Mouse (Mus musculus) retina, postnatal 1 day (tissue): ENCODE data around the gene Ets1.

ENCODE experiments used
- DNase-seq: peaks from one replicate; pipeline ENCODE4 v3.0.0-alpha.2; 2012

Gene Ets1

DNA sequence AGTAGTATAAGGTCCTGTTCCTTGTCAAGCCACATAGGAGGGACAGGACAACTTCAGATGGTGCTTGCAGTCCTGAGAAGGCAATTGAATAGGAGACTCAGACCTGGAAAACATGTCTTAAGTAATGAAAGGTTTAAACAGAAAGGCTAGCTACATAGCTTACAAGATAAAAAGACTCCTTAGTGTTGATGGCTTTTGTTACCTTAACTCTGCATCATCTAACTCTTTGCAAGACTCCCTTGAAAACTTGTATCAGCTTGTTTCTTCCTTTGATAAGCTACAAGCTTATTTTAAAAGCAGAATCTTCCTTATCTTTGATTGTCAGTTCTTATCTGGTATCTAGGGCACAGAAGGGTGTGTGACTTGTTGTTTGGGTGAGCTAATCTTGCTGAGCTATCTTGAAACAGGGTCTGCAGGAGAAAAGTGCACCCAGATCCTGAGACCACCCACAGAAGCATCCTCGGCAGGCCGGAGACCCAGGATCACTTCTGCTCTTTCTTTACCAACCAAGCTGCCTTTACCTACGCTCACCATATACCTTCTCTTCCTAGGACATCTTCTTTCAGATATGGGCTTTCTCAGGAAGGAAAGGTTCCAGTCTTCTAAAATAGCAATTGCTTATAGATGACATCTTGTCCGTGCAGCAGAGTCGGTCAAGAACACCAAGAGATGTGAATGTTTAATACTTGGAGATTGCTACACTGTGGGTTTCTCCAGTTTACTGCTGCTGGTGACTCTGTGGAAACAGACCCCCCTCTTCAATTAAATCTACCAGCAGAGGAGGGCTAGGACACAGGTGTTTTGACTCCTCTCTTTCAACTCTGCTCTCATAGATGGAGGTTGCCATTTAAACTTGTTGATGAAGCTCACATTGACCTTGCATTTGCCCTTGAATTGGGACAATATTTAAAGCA lies 19.2 kb upstream of the Ets1 start:
- no peak for DNase-seq

DNA sequence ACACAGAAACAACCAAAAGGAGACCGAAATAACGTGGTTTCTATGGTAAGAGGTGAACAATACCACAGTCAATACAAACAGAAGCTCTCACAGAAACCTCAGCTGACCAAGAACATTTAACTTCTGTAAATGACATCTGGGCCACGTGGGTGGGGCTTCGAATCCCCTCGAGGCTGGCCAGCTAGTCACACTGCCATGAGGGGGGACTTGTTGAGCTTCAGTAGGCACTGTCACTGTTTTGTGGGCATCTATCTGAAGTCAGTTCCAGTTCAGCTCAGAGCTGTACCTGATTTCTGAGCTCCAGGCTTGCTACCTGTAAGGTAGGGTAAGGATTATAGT lies 18.6 kb upstream of the Ets1 start:
- no peak for DNase-seq

DNA sequence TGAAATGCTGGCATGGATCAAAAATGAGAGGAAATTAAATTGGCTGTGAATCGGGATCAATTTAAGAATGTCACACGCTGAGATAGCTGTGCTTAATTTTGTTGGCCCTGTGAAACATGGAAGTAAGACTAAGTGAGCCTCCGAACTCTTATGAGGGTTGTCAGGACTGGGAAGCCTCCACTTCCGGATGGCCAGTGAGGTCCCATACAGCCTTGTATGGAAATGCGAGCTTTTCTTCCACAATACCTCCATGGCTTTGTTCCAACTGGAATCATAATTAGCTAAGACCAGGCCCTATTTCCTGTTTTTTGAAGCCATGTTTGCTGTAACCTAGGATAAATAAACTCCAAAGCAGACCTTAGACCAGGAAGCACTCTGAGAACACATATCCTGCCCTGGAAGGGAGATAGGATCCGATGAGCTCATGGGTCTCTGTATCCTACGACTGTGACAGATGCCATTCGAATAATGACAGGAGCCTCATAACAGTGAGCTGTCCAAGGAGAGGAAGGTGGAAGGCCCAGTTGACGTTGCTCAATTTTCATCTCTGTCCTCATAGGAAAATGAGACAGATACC lies 17.4 kb upstream of the Ets1 start:
- DNase-seq, result no peak

DNA sequence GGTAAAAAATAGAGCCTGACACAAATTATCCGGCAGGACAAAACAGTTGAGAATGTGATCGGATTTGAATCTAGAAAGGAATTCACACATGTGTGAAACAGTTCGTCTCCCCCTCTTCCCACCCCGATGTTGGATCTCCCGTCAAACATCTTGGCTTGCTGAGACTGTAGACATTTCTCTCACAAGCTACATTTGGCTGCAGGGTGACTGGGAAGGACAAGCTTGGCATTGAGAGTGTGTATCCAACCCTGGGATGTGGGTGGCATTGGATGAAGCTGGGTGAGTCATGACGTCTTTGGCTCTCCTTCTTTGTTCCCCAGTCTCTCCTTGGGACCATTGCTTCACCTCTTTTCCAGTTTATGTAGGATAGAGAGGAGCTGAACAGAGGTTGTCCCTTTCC lies 16.4 kb upstream of the Ets1 start:
- no peak for DNase-seq

DNA sequence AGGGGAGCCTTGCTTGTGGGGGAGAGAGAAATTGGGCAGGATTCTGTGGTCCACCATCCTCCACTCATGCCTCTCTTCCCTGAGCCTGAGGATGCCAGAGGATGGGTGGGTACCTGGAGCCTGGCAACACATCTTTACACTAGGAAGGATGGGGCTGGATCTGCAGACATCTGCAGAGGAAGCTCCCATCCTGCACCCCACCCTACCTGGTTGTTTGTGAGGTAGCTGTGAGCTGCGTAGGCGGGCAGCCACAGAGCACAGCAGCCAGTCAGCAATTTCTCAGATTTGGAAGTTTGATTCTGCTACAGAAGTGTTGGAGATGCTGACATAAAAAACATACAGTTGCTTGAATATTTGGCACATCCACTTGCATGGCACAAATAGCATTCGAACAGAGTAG lies 15.6 kb upstream of the Ets1 start:
- DNase-seq, result no peak

DNA sequence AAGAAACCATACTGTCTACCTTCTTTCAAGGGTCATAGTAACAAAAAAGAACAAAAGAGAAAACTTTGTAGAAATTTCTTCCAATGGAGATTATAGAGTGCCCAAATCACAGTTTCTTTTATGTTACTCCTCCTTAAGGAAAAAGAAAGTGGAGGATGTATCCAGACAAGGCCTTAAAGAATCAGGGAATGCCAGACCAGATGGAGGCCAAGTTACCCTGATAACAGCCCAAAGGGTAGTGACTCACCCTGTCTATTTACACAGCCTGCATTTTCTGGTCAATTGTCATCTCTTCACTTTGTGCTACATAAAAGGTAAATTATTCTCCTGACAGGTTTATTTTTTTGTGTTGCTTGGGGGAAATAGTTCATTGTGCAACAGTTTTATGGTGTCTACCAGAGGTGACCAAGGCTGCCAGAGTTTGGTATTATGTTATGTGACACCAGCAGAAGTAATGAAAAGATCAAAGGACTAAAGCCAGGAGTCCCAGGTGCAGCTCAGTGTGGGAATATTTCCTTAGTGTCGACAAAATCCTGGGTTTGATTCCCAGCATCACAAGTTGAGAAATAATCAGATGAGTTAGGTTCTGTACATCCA lies 6.5 kb upstream of the Ets1 start:
- DNase-seq, result no peak

DNA sequence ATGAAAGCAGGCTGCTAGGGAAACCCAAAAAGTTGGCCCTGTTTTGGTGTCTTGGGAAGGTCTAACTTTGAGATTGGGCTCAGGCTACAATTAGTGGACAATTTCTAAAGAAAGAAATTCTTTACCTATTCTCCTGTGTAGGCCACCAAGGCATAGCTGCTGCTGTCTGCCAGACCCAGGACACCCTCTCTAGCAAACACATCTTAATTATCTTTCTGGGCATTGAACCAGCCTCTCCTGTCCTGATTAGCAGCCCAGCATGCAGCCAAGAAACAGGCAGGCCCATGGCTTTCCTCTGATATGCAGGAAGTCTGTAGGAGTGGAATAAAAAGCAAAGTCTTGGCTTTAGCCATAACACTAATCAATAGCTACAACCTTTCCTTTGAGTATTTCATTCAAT lies 4.7 kb upstream of the Ets1 start:
- no peak for DNase-seq

DNA sequence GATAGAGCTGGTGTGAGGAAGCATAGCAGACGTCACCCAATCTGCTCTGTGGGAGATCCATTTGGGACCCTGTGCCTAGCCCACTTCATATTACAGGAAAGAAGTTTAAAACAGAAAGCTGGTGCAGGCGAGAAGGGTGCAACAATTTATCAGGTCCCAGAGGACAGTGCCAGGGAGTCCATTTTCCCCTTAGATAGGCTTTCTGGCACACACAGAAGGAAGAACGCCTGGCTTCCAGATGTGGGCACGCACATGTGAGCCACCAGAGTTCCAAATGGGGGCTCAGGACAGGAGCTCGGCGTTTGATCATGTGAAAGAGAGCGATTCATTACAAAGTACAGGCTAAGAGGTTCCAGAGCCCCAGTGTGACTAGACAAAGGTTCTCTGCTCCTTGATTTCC lies 3.8 kb upstream of the Ets1 start:
- no peak for DNase-seq

DNA sequence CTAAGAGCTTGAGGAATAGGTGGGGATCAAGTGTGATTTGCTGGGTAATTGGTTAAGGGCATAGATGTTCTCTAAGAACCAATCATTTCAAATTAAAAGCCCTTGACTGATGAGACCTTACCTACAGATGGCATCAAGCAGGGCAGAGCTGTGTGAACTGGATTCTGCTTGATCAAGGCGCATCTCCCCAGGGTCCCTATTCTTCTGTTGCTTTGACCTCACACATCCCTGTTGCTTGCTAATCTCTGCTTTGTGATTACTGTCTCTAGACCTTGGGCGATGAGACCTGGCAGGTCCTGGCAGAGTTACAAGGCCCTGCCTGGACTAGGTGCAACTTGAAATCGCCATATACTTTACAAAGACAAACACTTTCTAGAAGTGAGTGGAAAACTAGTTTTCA lies 9.0 kb downstream of the Ets1 start:
- no peak for DNase-seq

DNA sequence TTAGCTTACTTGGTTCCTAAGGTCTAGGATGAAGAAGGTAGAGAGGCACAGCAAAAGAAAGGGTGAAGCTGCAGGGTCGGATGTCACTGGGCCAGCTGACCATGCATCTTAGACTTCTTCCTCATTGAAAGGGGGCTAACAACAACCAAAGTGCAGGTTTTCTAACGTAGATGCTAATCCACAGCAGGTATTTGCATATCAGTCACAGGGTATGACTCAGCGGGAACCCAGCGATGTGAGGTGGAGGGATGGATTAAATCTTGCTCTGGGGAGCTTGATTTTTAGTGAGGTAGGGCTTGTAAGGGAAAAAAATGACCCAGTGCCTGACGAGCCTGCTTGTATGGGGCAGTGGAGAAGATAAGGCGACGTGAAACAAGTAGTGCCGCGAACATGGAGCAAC lies 9.5 kb downstream of the Ets1 start:
- no peak for DNase-seq

DNA sequence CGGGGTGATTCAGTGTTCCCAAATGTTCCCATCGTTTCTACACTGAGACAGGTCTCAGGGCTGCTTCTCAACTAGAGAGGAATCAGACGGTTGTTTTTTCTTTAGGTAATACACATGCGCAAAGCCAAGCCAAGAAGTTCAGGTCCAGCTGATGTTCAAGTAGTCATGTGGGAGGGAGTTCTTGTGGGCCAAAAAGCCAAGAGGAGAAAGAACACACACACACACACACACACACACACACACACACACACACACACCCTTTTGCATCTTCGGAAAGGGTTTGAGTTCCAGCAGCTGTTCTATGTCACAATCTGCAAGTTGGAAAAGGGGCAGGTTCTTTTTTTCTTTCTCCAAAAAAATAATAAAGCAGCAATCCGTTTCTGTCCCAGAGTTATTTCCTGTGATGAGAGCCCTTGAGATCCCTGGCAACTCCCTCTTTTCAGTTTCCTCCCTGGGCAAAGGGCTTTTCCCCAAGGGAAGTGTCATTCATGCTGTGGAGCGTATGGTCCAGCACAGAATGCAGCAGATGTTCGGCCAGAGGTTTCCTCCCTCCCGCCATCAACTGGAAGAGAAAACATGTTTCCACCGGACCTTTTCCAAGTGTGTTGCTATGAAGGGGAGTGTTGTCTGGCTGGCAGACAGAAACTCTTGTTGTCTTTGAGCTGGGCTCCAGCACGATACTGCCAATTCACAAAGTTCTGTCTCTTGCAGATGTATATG lies 10.7 kb downstream of the Ets1 start:
- DNase-seq, result no peak

DNA sequence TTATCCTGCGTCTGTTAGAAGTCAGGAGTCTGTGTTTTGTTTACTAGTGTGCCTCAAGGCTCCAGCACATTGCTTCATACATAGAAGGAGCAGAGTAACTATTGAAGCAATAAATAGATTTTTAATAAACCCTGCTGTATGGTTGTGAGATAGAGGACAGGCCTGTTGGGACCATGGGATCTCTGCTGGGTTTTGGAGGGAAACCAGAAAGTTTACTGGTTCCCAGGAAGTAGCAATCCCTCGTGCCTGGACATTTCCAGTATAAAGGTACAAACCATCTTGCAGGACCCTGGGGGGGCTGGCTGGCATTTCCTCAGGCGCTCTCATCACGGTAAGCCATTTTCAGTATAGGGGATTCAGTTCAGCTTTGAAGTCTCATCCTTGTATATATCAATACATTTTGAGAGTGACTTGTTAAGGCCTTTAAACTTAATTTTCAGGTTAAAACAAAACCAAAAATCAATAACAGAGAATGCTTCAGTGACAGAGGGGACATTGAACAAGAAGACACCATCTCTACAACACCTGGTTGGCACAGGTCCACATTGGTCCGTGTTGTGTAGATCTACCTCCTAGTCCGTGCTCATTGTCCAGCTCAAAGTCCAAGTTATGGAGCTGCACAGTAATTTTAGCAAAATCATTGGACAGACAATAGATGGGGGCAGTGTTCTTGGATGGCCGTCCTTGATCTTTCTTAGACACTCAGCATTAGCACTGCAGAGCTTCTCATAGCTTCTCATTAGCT lies 11.7 kb downstream of the Ets1 start:
- DNase-seq, result no peak

DNA sequence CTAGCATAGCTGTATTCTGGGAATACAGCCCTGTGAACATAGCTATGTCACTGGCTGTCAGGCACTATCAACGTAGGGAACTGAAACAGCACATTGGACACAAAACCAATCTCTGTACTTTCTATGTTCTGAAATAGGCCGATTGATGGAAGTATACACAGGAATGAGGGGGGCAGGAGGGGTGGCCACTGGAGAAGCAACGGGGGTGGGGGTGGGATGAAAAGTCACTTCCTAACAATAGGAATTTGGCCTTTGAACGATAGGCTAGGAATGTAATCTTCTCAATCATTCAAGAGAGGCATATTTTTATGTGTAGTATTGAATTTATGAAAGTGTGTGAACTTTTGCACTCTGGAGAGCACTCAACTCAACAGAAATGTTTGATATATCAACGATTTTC lies 12.3 kb downstream of the Ets1 start:
- DNase-seq, result no peak

DNA sequence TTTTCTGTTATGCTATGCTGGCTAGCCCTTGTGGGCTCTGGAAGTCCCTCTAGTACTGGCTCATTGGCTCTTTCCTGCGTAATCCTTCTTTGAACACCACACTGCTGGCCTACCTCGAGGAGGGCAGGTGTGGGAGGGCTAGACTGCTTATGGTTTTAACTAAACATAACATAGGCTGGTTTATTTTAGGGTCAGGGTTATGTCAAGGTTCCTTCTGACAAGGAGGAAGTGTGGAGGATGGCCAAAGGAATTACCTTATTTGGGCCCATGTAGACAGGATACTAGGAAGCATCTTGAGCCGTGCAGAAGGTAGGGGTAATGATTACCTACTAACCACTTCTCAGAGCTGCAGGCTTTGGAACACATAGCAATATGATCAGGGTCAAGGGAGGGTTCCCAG lies 14.7 kb downstream of the Ets1 start:
- DNase-seq, result no peak

DNA sequence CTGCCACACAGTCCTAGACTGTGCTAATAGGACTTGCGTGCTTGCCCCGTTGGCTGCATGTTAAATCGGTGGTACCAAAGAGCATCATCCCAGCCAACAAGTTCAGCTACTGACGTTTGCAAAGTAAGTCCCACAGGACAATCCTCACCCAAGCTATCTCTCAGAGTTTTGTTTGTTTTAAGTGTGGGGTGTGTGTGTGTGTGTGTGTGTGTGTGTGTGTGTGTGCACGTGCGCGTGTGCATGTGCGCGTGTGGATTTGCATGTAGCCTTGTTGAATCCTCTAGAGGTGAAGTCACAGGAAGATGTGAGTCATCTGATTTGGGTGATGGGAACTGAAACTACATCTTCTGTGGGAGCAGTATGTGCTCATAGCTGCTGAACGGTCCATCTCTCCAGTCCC lies 16.1 kb downstream of the Ets1 start:
- no peak for DNase-seq

DNA sequence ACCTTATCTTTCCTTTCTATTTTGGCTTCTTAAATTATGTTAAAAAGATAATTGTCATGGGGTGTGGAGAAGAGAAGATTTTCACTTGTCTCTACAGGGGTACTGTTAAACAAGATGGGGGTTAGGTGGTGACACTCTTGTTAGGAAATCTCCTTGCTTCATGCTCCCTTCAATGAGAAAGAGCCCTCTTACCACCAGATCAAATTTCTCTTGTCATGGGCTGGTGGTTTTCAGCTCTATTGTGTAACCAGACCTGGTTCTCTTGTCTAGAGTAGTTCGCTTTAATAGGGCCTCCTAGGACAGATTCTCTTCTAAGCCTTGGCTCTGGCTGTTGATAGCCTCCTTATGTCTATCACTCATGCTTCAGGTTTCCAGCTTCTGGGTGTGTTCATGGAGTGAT lies 18.3 kb downstream of the Ets1 start:
- no peak for DNase-seq

DNA sequence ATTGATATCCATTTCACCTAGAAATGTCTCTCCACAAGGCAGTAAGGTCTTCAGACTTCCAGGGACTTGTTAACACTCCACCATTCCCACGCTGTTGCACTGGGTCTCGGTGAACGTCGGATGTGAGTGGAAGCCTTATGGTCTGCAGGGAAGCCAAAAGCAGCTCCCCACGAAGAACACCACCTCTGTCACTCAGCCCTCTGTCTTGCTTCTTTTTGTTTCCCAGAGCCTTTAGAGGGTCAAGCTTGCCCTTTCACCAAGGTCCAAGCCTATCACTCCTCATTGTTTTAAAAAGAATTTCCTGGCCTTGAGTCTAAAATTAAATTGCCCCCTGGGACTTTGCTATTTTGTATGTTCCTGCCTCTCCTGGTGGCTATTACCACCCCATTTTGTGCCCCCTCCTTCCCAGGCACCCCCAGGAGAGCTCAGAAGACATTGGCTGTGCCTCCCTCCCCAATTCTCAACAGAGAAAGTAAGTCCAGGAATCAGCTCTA lies 20.4 kb downstream of the Ets1 start:
- no peak for DNase-seq

DNA sequence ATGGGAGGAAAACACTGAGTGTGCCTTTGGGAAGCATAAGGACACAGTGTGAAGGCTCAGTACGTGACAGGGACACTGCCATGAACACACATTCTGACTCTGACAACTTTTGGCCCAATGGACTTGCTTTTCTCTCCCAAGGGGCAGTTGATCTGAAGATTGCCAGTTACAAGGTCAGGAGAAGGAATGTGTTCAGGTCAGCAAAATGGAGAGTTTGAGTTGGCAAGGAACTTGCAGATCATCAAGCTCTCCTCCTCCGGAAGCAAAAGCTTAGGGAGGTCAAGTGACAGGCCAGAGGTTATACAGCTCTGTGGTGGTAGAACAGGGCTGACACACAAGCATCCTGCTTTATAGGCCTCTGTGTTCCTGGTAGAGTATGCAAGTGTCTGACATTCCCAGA lies 21.1 kb downstream of the Ets1 start:
- DNase-seq, result no peak

DNA sequence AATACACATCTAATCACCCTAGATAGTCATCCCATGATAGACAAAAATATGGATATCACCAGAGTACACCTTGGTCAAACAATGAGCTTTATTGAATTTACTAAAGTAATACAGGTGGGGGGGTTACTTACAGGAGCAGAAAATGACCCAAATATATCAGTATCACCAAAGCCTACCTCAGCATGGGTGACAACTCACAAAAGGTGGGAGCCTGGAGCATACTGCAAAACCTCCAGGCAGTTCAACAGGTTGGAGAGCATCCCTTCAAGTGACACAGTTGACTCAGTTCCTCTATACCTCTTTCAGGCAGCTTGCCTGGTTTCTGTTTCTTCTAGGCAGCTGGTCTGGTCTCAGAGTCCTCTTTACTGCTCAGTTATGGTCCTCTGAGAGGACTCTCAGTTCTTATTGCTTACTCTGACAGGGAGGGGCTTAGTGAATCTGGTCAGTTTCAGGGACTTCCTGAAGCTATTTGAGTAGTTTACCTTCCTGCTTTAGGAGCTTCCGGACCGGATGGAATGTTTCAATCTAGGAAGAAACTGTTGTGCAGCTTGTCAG lies 24.5 kb downstream of the Ets1 start:
- DNase-seq, result no peak

DNA sequence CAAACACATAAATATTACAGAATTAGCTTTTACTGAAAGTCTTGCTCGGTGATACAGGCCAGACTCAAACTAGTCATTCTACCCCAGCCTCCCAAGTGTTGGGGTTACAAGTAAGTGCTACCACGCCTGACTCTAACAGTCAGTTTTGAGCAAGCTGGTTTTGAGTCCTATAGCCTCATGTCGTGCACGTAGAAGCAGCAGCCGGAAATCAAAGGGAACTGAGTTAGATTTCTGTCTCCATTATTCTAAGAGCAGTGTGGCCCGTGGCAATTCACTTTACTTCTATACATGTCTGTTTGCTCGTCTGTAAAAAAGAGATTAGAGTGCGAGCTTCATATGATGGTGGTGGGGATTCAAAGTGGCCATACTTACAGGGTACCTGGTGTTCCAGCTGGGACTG lies 25.1 kb downstream of the Ets1 start:
- no peak for DNase-seq

DNA sequence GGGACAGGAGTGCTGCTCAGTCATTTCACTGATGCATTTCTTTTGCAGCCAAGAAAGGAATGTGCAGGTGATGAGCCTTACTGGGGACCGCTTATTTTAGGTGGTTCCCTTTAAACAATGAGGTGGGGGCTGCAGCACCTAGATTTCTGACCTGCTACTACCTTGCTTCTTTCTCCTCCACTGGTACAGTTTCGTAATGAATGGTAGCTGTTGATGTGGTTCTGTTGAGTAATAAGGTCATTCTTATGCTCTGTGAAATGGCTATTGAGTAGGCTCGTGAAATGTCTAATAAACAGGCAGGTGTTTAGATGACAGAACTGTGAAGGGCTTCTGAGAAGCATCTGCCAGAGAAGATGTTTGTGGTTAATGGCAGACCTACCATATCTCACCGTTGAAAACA lies 25.5 kb downstream of the Ets1 start:
- DNase-seq, result no peak
